Mouse (Mus musculus) urinary bladder, adult 2 months (tissue): Measurements from ENCODE around the gene Rbm28. TPM values are rescaled to one million over a fixed set of nuclear protein-coding genes. Genes with fewer than 3 reads are reported as not detected.

Experiments used
- DNase-seq: peaks from one replicate; pipeline ENCODE4 v3.0.0; 2022; ENCODE audit warnings: low spot score
- polyA plus RNA-seq: library from polyadenylated mRNA; depleted of rRNA; stranded (reverse); fragments of >200 nt; gene quantifications from 2 replicates; pipeline ENCODE4 v1.2.3, GENCODE M21; 2012

Rbm28 gene
- polyA plus RNA-seq, 1 experiment = 37.1 TPM

DNA sequence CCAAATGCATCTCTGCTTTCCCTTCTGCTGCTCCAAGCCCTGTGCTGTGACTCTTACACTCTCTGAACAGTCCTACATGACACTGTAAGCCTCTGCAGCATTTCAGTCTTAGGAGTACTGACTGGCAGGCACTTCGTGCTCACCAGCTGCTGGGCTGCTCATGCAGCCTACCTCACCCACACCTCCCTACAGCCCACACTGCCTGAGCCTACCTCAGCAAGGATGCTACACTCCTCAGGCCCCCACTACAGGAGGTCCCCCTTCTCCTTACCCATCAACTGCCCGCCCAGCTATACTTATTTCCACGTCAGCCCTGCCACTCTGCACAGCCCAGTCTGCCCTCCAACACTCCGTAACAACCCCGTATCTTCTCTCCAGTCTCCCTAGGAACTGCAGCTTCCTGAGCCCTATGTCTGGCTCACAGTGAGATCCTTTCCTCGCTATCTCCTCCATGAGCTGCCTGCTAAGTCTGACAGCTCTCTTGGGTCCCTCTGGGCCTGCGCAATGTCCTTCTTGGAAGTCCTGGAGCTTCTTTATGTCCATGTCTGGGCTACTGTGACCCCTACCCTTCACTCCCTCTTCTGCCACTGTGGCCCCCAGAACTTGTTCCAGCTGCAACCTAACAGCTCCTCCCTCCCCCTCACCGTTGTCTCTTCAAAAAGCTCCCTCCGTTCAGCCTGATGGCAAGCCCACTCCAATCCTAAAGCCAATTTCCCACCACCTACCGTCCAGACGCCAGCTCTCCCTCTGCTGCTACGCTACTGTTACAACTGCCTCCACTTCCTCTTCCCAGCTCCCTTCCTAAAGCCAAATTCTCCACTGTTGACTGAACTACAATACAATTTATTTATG is 19.1 kb downstream of the Rbm28 start:
- no peak for DNase-seq

DNA sequence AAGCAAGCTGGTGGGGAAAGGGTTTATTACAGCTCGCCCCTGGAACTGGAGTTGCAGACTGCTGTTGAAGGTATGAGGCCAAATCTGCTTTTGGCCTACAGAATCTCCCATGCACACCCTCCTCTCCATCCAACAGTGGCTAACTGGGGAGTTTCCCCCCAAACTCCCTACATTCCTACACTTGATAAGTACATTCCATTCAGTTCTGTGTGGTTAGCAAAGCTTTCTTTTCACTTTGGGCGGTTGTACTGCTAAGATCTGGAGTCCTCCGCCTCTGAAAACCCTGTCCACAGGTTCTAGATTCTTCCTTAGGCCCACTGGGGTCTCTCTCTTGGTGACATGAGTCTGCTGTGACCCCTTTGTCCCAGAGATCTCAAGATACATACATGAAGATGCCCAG is 19.8 kb downstream of the Rbm28 start:
- DNase-seq = no peak

- no peak for DNase-seq
These were observed 21.2 kb downstream of the Rbm28 start for GRCm38 (mm10) chr6:29143608-29144007.

- DNase-seq = no peak
These were observed 27.4 kb downstream of the Rbm28 start for GRCm38 (mm10) chr6:29137441-29137840.

DNA sequence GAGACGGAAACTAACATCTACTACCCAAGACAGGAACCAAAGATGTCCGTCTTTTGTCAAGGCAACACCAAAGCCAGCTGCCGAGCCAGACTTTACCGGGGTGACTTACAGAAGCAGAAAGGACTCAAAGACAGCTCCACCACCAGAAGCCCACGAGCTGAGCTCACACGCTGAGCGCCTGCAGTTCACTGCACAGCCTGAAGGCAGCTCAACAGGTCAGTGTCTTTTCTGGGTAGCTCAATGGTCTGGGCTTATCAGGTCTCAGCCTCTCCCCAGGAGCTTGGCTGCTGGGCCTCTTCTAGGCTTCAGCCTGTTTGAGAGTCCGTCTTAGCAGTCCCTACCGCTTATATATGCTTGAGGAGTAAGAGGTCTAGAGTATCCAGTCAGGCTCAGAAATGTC is 31.7 kb downstream of the Rbm28 start:
- no peak for DNase-seq

DNA sequence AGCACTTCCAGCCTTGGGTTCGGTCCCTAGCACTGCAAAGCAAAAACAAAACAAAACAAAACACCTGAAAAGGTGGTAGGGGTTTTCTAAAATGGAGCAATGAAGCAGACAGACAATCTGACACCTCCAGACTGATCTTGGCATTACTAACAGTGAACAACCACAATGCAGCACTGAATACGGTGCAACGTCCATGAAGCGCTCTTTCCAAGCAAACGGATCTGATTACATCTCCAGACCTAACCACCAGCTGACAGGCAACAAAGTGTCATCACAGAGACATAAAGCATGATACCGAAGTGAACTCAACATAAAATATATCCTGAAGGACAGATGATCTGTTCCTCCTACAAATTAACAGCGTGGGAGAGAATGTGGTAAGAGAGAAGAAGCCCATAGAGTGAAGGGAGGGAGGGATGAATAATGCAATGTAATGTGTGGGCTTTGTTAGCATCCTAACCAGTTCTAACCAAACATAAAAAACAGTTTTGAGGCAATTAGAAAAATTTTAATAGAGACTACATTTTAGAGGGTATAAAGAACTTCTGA is 37.9 kb downstream of the Rbm28 start:
- no peak for DNase-seq

GRCm38 (mm10) chr6:29119990-29120389 is 44.8 kb downstream of the Rbm28 start:
- DNase-seq = no peak

DNA sequence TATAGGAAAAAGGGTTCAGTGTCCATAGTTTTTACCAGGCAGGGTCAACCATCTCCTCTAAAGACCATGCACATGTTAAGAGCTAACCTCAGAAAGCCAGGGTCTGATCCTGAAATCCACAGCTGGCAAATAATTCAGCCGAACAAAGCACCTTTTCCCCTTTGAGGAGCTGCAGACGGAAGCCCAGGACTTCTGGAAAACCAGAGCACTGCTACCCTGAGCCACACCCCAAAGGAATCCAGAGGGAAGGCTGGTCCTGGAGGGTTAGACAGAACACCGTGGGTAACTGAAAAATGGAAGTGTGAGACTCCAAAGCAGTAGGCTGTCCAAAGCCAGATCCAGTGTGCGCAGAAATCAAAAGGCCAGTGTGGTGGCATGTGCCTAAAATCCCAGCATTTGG is 45.8 kb downstream of the Rbm28 start:
- DNase-seq = no peak

GRCm38 (mm10) chr6:29118231-29118630 is 46.6 kb downstream of the Rbm28 start:
- DNase-seq = no peak

GRCm38 (mm10) chr6:29117417-29118104 is 47.2 kb downstream of the Rbm28 start:
- DNase-seq = peak; percentile 22

GRCm38 (mm10) chr6:29115756-29116155 is 49.0 kb downstream of the Rbm28 start:
- DNase-seq = no peak

DNA sequence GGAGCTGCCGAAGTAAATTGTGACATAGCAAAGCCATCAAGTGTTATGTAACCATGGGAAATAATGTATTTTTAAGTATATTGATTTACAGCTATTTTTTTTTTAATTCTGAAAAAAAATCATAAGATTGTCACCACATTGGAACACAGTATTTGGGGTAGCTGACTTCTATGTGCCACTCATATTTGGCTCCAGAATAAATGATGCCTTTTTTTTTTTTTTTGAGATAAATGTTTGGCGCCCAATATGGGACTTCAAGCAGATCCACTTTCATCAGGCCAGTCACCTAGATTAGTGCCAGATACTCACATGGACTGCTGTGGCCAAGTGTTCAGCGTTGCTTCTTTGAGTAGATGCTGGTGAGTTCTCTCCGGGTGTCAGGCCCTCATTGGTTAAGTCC is 53.3 kb downstream of the Rbm28 start:
- no peak for DNase-seq

- DNase-seq = no peak
These were observed 56.4 kb downstream of the Rbm28 start for GRCm38 (mm10) chr6:29108376-29108775.

GRCm38 (mm10) chr6:29101248-29101864 is 63.5 kb downstream of the Rbm28 start:
- DNase-seq = no peak

DNA sequence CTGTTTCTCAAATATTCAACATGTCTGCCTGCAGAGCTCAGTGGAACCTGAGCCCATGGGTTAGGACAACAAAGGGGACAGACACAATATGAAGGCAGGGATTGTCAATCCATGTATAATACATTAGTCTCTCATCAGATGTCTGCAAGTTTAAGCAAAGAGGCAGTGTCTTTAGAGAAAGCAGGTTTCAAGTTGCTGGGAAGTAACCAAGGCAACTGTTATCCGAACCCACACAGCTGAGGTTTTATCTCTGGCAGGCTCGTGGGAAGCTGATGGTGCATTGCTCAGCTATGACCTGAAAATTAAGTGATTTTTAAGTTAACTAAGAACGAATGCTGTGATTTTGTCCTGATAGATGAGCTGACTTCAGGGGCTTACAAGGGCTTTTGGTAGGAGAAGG is 64.4 kb downstream of the Rbm28 start:
- DNase-seq = no peak

- DNase-seq = no peak
These were observed 65.2 kb downstream of the Rbm28 start for GRCm38 (mm10) chr6:29099536-29100170.

DNA sequence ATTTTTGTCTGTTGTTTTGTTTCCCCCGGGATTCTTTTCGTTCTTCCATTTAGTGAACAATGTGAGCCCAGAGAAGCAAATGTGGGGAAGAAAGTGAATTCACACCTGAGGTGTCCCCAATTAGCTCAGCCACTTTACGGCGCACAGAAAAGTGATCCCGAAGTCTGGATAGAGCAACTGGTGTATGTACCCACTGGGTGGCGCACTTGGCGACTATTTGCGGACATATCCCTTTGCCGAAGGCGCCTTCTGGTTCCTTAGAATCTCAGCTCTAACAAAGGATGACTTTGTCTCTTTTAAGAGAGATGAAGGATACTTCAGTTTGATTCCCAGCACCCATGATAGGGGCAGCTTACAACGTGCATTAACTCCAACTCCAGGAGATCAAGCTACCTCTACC is 71.9 kb downstream of the Rbm28 start:
- DNase-seq = no peak

- no peak for DNase-seq
These were observed 72.6 kb downstream of the Rbm28 start for GRCm38 (mm10) chr6:29092234-29092633.

- no peak for DNase-seq
These were observed 76.7 kb downstream of the Rbm28 start for GRCm38 (mm10) chr6:29087921-29088709.

DNA sequence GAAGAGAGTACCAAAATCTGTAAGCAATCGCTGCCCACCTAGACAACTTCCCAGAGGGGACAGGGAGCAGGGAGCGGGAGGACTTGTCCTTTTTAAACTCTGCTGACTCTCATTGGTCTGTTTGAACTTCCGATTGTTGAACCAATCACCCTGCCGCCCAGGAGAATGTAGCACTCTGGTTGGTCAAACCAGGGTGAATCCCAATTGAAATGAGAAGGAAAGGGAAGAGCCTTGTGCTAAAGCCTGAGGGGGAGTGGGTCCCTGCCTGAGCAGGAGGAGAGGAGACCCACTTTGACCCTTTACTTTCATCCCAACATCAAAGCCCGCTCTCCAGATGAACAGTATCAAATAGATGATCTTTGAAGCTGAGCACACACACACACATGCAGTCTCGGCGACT is 80.4 kb downstream of the Rbm28 start:
- DNase-seq = no peak

GRCm38 (mm10) chr6:29082776-29083354 is 81.9 kb downstream of the Rbm28 start:
- DNase-seq = no peak
